Mouse (Mus musculus): ENCODE data around the gene Cct8. TPM values are rescaled to one million over a fixed set of nuclear protein-coding genes. Genes with fewer than 3 reads are reported as not detected.
A peak's percentile ranks its signal among the peaks of the same experiment; 100 is the strongest.

The Cct8 gene
- polyA plus RNA-seq, 1 experiment from 2014 or later = 479 TPM

DNA sequence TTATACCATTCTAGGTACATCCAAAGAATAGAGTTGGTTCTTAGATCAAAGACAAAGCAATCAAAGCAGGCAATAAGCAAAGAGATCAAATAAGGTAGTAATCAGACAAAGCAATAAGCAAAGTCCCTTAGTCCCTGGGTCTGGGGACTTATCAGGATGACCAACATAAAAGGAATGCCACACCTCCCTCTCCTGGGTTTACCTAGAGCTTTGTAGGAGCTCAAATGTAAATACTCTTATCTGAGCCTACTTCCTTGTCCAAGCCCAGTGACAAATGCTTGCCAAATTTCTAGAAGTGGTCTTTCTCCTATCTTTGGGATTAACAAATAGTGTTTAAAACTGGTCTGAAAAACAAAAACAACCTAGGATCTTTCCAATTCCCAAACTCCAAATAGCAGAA, 52.4 kb downstream of the Cct8 start:
- Histone ChIP-seq H3K9me3 (replicated peaks) (no peaks in the 10 kb centered on the region), H3K36me3 (no peaks in the 10 kb centered on the region), H3K27ac (no peak overlapping the region), H3K27me3 (no peaks in the 10 kb centered on the region), H3K9ac (no peak overlapping the region), H3K4me3 (replicated peaks) (no peak overlapping the region), H3K4me2 (no peak overlapping the region), H3K4me1 (peaks cover 16% of the 10 kb centered on the region)
- ATAC-seq (replicated peaks; ENCODE audit: low FRiP score) = no peak

DNA sequence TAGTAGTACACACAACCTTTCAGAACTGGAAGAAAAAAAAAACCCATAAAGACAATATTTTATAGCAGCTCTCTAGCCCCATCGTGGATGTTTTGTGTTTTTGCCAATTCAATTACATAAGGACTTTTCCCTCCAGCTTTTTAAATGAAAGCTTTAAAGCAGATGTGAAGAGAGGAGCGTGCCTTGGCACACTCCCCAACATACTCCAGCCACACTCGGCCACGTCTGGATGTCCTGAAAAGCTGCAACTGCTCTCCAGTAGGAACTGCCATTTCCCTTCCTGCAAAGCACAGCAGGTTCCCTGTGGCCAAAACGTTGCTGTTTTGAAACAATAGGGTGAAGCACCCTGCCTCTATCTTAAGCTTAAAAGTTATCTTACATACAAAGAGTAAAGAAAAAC, 53.4 kb downstream of the Cct8 start:
- WGBS = 42% methylated on average over 5 of the region's 5 CpGs
- no peak for ATAC-seq (replicated peaks; ENCODE audit: low FRiP score)
- no peaks in the 10 kb centered on the region for H3K27me3 ChIP-seq

DNA sequence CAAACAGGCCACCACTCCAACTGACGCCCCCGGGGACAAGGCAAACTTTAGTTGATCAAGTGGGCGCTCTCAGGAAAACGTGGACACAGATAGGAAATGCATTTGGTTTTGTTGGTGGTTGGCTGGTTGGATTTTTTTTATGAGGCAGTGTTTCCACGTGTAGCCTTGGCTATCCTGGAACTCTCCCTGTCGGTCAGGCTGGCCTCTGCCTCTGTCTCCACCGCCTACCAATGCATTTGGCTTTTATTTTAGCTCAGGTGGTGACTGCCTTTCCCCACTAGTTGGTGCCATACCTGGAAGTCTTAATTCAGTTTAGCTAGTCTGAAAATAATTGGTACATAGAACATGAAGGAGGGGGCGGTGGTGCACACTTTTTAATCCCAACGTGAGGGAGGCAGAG, 54.6 kb downstream of the Cct8 start:
- Histone ChIP-seq H3K4me3 (replicated peaks) (peak overlapping the region; percentile 94), H3K4me2 (peak overlapping the region; percentile 80), H3K4me1 (peaks cover 16% of the 10 kb centered on the region), H3K36me3 (no peaks in the 10 kb centered on the region), H3K9ac (peak overlapping the region; percentile 84), H3K9me3 (replicated peaks) (no peaks in the 10 kb centered on the region), H3K27ac (no peak overlapping the region; the same call in 1 of the 2 replicates), H3K27me3 (no peaks in the 10 kb centered on the region)
- ATAC-seq (replicated peaks; ENCODE audit: low FRiP score) = no peak
- WGBS = 26% methylated on average over 9 of the region's 9 CpGs

More for the DNA sequence above, 53.4 kb downstream of the Cct8 start:
- Histone ChIP-seq H3K27ac (no peak overlapping the region), H3K9me3 (replicated peaks) (no peaks in the 10 kb centered on the region), H3K4me3 (replicated peaks) (no peak overlapping the region), H3K4me2 (no peak overlapping the region), H3K4me1 (peaks cover 16% of the 10 kb centered on the region), H3K36me3 (no peaks in the 10 kb centered on the region), H3K9ac (no peak overlapping the region)

DNA sequence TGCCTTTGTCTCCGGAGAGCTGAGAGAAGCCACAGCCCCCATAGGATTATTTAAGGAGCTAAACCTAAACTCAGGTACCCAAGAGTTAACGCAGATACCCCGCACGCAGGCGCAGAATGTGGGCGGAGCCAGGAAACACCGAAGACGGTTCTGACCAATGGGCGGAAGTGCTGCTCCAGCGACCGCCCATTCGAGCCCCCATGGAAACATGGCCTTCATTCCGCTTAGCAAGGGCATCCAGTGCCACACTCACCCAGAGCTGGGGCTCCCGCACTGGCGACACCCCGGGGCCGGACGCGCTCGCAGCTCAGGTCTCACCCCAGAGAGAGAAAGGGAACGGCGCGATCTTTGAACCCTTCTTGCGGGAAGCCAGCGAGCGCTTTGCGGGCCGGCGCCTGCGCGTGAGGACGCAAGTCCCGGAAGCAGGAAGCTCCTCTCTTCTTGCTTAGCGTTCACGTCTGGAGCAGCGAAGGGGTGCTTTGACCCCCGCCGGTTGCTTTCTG, 55.4 kb downstream of the Cct8 start, which contains the start of gene Rwdd2b:
TSS of gene Rwdd2b (minus strand) at position 390 of the 503 bp plus-strand sequence.
- Histone ChIP-seq H3K27me3 (no peaks in the 10 kb centered on the region), H3K27ac (peak within 1 kb of the TSS; percentile 94), H3K9ac (peak within 1 kb of the TSS; percentile 84), H3K4me1 (peaks cover 16% of the 10 kb centered on the region), H3K4me2 (peak within 1 kb of the TSS; percentile 80), H3K36me3 (no peaks in the 10 kb centered on the region), H3K9me3 (replicated peaks) (no peaks in the 10 kb centered on the region), H3K4me3 (replicated peaks) (peak within 1 kb of the TSS; percentile 94)
- peak; percentile 96 for ATAC-seq (replicated peaks; ENCODE audit: low FRiP score)
- under 1% methylated on average over 38 of the region's 38 CpGs for WGBS

DNA sequence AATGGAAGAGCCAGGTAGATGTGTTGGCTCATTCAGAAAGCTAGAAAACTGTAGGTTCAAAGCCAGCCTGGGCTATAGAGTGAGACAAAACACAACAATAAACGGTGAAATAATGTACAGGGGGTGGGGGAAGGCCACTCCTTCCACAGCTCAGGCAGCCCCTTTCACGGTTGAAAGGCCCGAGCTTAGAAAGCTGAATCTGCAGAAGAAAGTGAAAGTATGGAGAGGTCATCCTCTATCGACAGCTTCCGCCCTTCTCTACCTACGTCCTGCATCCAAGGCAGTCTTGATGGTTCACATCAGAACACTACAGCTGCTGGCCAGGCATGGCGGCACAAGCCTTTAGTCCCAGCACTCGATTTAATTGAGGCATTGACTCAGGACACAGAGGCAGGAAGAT, 57.0 kb downstream of the Cct8 start:
- no peaks in the 10 kb centered on the region for H3K36me3 ChIP-seq
- H3K4me2 ChIP-seq = no peak overlapping the region
- ATAC-seq (replicated peaks; ENCODE audit: low FRiP score) = no peak
- 88% methylated on average over 8 of the region's 8 CpGs for WGBS
- H3K4me1 ChIP-seq = peaks cover 16% of the 10 kb centered on the region
- H3K9ac ChIP-seq = no peak overlapping the region
- H3K27me3 ChIP-seq = no peaks in the 10 kb centered on the region
- H3K27ac ChIP-seq = no peak overlapping the region
- no peaks in the 10 kb centered on the region for H3K9me3 ChIP-seq (replicated peaks)
- H3K4me3 ChIP-seq (replicated peaks) = no peak overlapping the region

DNA sequence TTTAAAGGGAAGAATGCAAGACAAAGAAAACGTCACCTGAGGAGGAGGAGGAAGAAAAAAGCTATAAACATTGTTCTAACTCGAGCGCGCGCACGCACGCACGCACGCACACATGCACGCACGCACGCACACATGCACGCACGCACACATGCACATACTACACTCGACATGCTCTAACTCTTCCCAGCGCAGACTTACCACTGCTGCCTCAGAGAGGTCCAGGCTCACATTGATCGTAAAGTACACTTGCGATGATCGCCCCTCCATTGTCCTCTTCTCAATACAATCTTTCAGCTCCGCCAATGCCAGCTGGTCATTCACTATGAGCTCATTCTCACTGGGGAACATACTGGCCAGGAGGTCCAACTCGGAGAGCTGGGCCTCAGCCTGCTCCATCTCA, 58.6 kb downstream of the Cct8 start:
- H3K27ac ChIP-seq = no peak overlapping the region
- H3K4me2 ChIP-seq = no peak overlapping the region
- H3K9ac ChIP-seq = no peak overlapping the region
- peaks cover 16% of the 10 kb centered on the region for H3K4me1 ChIP-seq
- ATAC-seq (replicated peaks; ENCODE audit: low FRiP score) = no peak
- H3K9me3 ChIP-seq (replicated peaks) = no peaks in the 10 kb centered on the region
- 92% methylated on average over 21 of the region's 21 CpGs for WGBS
- H3K4me3 ChIP-seq (replicated peaks) = no peak overlapping the region
- H3K36me3 ChIP-seq = no peaks in the 10 kb centered on the region
- no peaks in the 10 kb centered on the region for H3K27me3 ChIP-seq

DNA sequence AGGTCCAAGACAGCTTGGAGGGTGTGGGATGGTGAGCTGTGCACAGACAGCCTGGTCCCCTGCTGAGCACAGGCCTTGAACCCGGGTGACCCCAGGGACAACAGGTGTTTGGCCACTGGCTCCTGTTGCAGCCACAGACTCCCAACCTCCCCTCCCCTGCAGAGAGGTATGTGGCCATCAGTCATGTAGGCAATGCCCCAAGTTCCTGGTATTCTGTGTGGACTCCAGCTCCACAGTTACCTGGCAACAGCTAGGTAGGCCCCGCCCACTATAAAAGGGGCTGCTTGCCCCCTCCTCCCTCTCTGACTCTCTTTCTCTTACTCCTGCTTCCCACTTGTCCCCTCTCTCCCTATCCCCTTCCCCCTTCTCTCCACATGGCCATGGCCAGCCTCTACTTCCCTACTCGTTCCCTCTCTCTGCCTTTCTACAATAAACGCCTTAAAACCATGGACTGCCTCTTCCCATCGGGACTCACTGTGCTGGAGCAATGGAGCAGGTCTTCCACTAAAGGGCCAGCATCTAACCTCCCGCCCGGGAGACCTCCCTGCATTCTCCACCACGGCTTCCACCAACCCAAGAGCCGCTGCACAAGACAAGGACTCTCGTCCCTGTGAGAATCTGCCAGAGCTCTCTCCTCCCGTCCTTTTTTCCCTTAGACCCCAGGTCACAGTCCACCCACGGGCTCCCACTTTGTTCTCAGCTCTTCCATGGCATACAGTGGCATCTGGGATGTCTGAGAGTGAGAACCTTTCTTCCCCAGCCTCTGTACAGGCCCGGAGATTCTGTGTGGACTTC, 60.1 kb downstream of the Cct8 start:
- no peak for ATAC-seq (replicated peaks; ENCODE audit: low FRiP score)
- no peak overlapping the region for H3K4me2 ChIP-seq
- no peak overlapping the region for H3K27ac ChIP-seq
- no peaks in the 10 kb centered on the region for H3K36me3 ChIP-seq
- no peaks in the 10 kb centered on the region for H3K9me3 ChIP-seq (replicated peaks)
- H3K9ac ChIP-seq = no peak overlapping the region
- 86% methylated on average over 13 of the region's 13 CpGs for WGBS
- no peak overlapping the region for H3K4me3 ChIP-seq (replicated peaks)
- no peaks in the 10 kb centered on the region for H3K27me3 ChIP-seq
- peaks cover 12% of the 10 kb centered on the region for H3K4me1 ChIP-seq

DNA sequence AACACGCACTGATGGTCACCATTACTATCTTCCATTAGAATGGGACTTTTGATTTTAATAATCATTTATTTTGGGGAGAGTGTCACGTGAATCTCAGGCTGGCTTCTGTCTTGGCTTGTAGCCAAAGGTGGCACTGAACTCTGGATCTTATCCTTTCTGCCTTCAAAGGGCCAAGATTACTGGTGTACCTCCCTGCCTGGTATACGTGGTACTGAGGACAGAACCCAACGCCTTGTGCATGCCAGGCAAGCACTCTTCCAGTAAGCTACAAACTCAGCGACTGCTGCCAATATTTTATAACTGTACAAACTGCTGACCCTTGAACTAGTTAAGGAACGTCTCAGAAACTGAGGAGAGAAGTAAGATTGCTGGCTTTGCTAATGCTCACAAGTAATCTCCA, 60.7 kb downstream of the Cct8 start:
- Histone ChIP-seq H3K4me1 (peaks cover 12% of the 10 kb centered on the region), H3K36me3 (no peaks in the 10 kb centered on the region), H3K9me3 (replicated peaks) (no peaks in the 10 kb centered on the region), H3K9ac (no peak overlapping the region), H3K27me3 (no peaks in the 10 kb centered on the region), H3K4me2 (no peak overlapping the region), H3K27ac (no peak overlapping the region), H3K4me3 (replicated peaks) (no peak overlapping the region)
- ATAC-seq (replicated peaks; ENCODE audit: low FRiP score) = no peak
- 85% methylated on average over 6 of the region's 6 CpGs for WGBS

DNA sequence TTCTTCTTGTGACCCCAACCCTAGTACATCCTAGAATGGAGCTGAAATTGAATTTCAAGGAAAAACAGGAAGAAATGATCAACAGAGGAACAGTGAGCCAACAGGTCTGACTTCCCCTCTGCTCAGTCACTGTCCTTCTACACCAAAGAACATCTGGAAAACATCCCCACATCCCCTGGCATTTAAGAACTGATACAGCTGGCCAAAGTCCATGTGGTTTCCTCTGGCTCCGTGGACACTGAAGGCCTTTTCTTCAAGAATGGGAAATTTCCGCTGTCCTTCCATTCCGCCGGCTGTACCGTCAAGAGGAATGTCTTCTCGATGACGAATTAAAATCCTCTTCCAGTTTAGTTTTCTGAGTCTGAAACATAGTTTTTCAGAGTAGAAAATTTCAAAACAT, 61.4 kb downstream of the Cct8 start:
- H3K9ac ChIP-seq = no peak overlapping the region
- peaks cover 7% of the 10 kb centered on the region; the same call in 1 of the 2 replicates for H3K4me1 ChIP-seq
- no peaks in the 10 kb centered on the region for H3K27me3 ChIP-seq
- no peak overlapping the region for H3K27ac ChIP-seq
- no peak for ATAC-seq (replicated peaks; ENCODE audit: low FRiP score)
- H3K9me3 ChIP-seq (replicated peaks) = no peaks in the 10 kb centered on the region
- no peaks in the 10 kb centered on the region for H3K36me3 ChIP-seq
- H3K4me2 ChIP-seq = no peak overlapping the region
- H3K4me3 ChIP-seq (replicated peaks) = no peak overlapping the region
- 92% methylated on average over 7 of the region's 7 CpGs for WGBS

Other genes with a start within 250 kb of the Cct8 start
- gene N6amt1, start 141.7 kb downstream of the Cct8 start, polyA plus RNA-seq (2015; fragmentation: Nextera tagmentation; extraction: Ambion mirVana) = 28.4 and 29.5 TPM in 2 replicates
- 26.9 and 28.4 TPM in 2 replicates for gene Ltn1, start 63.3 kb downstream of the Cct8 start, polyA plus RNA-seq (2015; fragmentation: Nextera tagmentation; extraction: Ambion mirVana)
- 12.3 and 13.2 TPM in 2 replicates for gene Rwdd2b, start 55.3 kb downstream of the Cct8 start, polyA plus RNA-seq (2015; fragmentation: Nextera tagmentation; extraction: Ambion mirVana)
- gene Usp16, start 41.2 kb downstream of the Cct8 start, polyA plus RNA-seq (2015; fragmentation: Nextera tagmentation; extraction: Ambion mirVana) = 37.8 and 46.1 TPM in 2 replicates
- gene Map3k7cl, start 57.5 kb upstream of the Cct8 start, polyA plus RNA-seq (2015; fragmentation: Nextera tagmentation; extraction: Ambion mirVana) = 2.2 and 2.4 TPM in 2 replicates
- 11.0 and 13.6 TPM in 2 replicates for gene Bach1, start 203.1 kb upstream of the Cct8 start, polyA plus RNA-seq (2015; fragmentation: Nextera tagmentation; extraction: Ambion mirVana)

Data from kidney, embryonic 15.5 days (tissue).